Mouse (Mus musculus) kidney, embryonic 14.5 days (tissue): ENCODE results near the gene Sectm1a. TPM values are rescaled to one million over a fixed set of nuclear protein-coding genes. Genes with fewer than 3 reads are reported as not detected.
"Not testable (repeated sequence)": the region's sequence is repeated elsewhere in the genome, so short reads cannot be mapped to it uniquely, and the experiment has no call there.

Experiments
- ATAC-seq: fragments of 200-750 bp; cut with Nextera tagmentation; 2 replicates; pipeline ENCODE4 v1.8.0; 2017; ENCODE audit warnings: moderate number of reproducible peaks, mild to moderate bottlenecking, moderate TSS enrichment, moderate library complexity; ENCODE audit not compliant: low FRiP score, low TSS enrichment
- H3K27ac ChIP-seq: fragments of 300-500 bp; sonication (generic); 2 replicates; pipeline ENCODE4 v1.5.1; 2014; ENCODE audit warnings: low read depth, mild to moderate bottlenecking, low read length, moderate library complexity, mixed read lengths
- H3K27me3 ChIP-seq: fragments of 300-500 bp; sonication (generic); 2 replicates; pipeline ENCODE4 v1.6.1; 2014; ENCODE audit warnings: mild to moderate bottlenecking, low read length; ENCODE audit not compliant: control insufficient read depth, insufficient read depth
- H3K36me3 ChIP-seq: fragments of 300-500 bp; sonication (generic); 2 replicates; pipeline ENCODE4 v1.6.1; 2014; ENCODE audit warnings: low read length, mixed read lengths; ENCODE audit not compliant: control insufficient read depth, insufficient read depth
- H3K4me1 ChIP-seq: fragments of 300-500 bp; sonication (generic); 2 replicates; pipeline ENCODE4 v1.6.1; 2014; ENCODE audit warnings: low read length, mixed read lengths; ENCODE audit not compliant: control insufficient read depth, insufficient read depth
- H3K4me2 ChIP-seq: fragments of 300-500 bp; sonication (generic); replicated peaks from 2 replicates; pipeline ENCODE4 v1.6.1; 2014; ENCODE audit warnings: low read depth, mild to moderate bottlenecking, low read length
- H3K4me3 ChIP-seq: fragments of 300-500 bp; sonication (generic); 2 replicates; pipeline ENCODE4 v1.5.1; 2014; ENCODE audit warnings: mild to moderate bottlenecking, low read length
- H3K9ac ChIP-seq: fragments of 300-500 bp; sonication (generic); 2 replicates; pipeline ENCODE4 v1.6.1; 2014; ENCODE audit warnings: low read depth, mild to moderate bottlenecking, low read length, moderate library complexity
- H3K9me3 ChIP-seq: fragments of 300-500 bp; sonication (generic); 2 replicates; pipeline ENCODE4 v1.6.1; 2016; ENCODE audit warnings: low read length; ENCODE audit not compliant: control insufficient read depth
- WGBS: fragments of 180-500 bp; shearing (Covaris S2); extraction: QIAGEN DNeasy Blood & Tissue Kit; methylation state at CpG from one replicate; pipeline ENCODE4 v1.1.7; 2014; 5-methylcytosine and 5-hydroxymethylcytosine counted together
- polyA plus RNA-seq: library from polyadenylated mRNA; unstranded; fragments of >200 nt; fragmentation: Nextera tagmentation; extraction: Ambion mirVana; gene quantifications from 2 replicates; pipeline ENCODE4 v1.2.1, GENCODE M21; 2014

The Sectm1a gene
- polyA plus RNA-seq, 1 experiment from 2014 or later: 0.22 TPM

DNA sequence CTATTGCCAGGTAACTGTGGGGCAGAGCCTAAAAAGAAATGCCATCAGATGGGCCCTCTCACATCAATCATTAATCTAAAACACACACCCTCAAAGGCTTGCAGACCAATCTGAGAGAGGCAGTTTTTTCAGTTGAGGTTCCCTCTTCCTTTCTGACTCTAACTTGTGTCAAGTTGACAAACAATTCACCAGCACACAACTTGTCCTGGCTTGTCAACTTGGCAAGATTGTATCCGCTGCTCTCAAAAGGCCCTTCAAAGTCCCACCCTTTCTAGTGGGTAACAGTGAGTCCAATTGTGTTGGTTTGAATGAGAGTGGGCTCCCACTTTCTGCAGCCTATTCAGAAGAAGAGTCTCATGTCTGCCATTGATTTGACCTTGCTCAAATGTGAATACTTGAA is 35.7 kb downstream of the Sectm1a start:
- no peak for ATAC-seq
- Histone ChIP-seq H3K9ac (no peak overlapping the region), H3K4me2 (no peak overlapping the region), H3K4me3 (no peak overlapping the region), H3K36me3 (no peaks in the 10 kb centered on the region), H3K9me3 (no peaks in the 10 kb centered on the region), H3K27ac (no peak overlapping the region), H3K27me3 (0 out of 2 replicates have a peak, but pooled peaks cover 4% of the 10 kb centered on the region), H3K4me1 (no peaks in the 10 kb centered on the region)
- 86% methylated on average over 1 of the region's 1 CpGs for WGBS

DNA sequence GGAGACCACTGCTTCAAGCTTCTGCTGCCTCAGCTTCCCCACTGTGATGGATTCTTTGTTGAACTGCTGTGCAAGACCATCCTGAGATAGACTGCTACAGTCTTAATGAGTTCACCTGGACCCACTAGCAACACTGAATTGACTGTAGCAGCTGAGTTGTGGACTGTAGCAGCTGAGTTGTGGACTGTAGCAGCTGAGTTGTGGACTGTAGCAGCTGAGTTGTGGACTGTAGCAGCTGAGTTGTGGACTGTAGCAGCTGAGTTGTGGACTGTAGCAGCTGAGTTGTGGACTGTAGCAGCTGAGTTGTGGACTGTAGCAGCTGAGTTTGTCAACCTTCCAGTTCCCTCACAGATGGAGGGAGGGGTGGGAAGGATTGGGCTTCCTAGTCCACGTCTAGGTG is 38.0 kb downstream of the Sectm1a start:
- not testable (repeated sequence) for H3K9me3 ChIP-seq, H3K27ac ChIP-seq, H3K36me3 ChIP-seq, H3K4me3 ChIP-seq, H3K4me1 ChIP-seq, ATAC-seq, H3K27me3 ChIP-seq, H3K9ac ChIP-seq, H3K4me2 ChIP-seq
- WGBS: 56% methylated on average over 1 of the region's 1 CpGs

DNA sequence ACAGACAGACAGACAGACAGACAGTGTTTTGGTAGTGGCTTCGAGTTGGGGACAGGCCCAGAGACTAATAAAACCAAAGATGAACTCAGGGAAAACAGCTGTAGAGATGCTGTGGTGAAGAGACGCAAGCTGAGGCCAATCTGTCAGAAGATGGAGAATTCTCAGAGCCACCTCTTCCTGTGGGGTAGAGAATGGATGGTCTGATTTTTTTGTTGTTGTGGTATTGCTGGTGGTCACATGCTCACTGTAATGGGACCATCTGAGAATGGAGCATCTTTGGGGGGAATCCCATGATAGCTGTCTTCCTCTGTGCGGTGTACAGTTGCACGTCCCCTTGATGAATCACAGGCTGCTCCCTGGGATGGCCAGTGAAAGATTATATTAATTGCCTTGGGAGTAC is 38.5 kb downstream of the Sectm1a start:
- H3K4me1 ChIP-seq: no peaks in the 10 kb centered on the region

DNA sequence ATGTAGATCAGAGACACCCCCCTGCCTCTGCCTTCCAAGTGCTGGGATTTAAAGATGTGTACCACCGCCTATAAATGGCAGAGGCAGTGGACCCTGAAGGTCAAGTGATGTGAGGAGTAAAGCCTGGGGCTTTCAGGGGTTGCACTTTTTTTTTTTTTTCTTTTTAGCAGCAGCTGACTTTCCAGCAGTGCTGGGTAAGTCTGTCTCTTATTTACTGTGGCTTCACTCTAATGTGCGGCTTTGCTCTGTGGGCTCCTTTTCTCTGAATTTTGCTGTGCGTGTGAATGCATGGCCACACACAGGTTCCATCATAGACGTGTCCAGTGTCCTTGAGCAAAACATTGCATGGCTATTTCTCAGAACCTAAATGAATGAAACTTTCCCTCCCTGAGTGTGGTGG is 39.4 kb downstream of the Sectm1a start:
- Histone ChIP-seq H3K36me3 (no peaks in the 10 kb centered on the region), H3K27me3 (0 out of 2 replicates have a peak, but pooled peaks cover 4% of the 10 kb centered on the region), H3K4me2 (no peak overlapping the region), H3K4me3 (no peak overlapping the region), H3K9me3 (no peaks in the 10 kb centered on the region), H3K27ac (no peak overlapping the region), H3K4me1 (no peaks in the 10 kb centered on the region), H3K9ac (no peak overlapping the region)
- ATAC-seq: no peak
- WGBS: 70% methylated on average over 4 of the region's 4 CpGs

More for the DNA sequence above, 38.5 kb downstream of the Sectm1a start:
- no peak for ATAC-seq
- Histone ChIP-seq H3K36me3 (no peaks in the 10 kb centered on the region), H3K9ac (no peak overlapping the region), H3K27me3 (0 out of 2 replicates have a peak, but pooled peaks cover 4% of the 10 kb centered on the region), H3K9me3 (no peaks in the 10 kb centered on the region), H3K27ac (no peak overlapping the region), H3K4me3 (no peak overlapping the region), H3K4me2 (no peak overlapping the region)
- 73% methylated on average over 4 of the region's 4 CpGs for WGBS

DNA sequence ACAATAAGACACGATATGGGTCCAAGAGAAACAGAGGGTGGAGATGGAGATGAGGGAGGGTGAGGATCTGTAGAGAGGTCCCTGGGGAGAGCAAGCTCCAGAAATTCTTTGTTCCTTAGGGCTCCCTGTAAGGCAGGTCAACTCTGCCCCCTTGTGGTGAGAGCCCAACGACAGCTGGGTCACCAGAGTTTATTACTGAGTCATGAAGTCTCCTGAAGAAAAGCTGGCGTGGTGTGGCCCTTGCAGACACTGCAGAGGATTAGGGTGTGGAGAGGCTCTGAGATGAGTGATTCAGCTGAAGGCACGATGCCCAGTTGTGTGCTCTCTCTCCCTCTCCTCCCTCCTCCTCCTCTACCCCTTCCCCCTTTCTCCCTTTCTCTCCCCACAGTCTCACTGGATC is 39.8 kb downstream of the Sectm1a start:
- Histone ChIP-seq H3K4me3 (no peak overlapping the region), H3K36me3 (no peaks in the 10 kb centered on the region), H3K27me3 (0 out of 2 replicates have a peak, but pooled peaks cover 4% of the 10 kb centered on the region), H3K4me2 (no peak overlapping the region), H3K9me3 (no peaks in the 10 kb centered on the region), H3K9ac (no peak overlapping the region), H3K4me1 (no peaks in the 10 kb centered on the region), H3K27ac (no peak overlapping the region)
- 6% methylated on average over 4 of the region's 4 CpGs for WGBS
- ATAC-seq: peak; percentile 81

DNA sequence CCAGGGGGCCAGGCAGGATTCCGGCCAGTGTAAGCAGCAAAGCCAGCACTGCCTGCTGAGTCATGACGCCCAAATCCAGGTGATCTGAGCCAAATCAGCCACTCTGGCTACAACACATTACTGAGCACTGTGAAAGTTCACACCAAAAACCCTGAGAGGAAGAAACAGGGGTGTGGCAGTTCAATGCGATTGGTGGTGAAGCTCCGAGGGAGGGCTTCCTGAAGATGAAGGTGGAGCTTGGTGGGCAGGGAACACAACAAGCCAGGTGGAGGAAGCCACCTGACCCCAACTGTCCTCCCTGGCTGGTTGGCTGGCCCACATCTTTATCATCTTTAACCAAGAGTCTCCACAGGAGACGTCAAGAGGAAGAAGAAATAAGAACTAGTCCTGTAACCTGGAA is 41.7 kb downstream of the Sectm1a start, which contains the start of gene Cd7:
Gene Cd7 (minus strand): TSS at position 117 of the 400 bp plus-strand sequence.
- Histone ChIP-seq H3K4me1 (no peaks in the 10 kb centered on the region), H3K9ac (no peak within 1 kb of the TSS), H3K4me3 (no peak within 1 kb of the TSS), H3K36me3 (no peaks in the 10 kb centered on the region), H3K27me3 (0 out of 2 replicates have a peak, but pooled peaks cover 4% of the 10 kb centered on the region), H3K9me3 (no peaks in the 10 kb centered on the region), H3K27ac (no peak within 1 kb of the TSS), H3K4me2 (no peak within 1 kb of the TSS)
- no peak for ATAC-seq
- 70% methylated on average over 5 of the region's 5 CpGs for WGBS

DNA sequence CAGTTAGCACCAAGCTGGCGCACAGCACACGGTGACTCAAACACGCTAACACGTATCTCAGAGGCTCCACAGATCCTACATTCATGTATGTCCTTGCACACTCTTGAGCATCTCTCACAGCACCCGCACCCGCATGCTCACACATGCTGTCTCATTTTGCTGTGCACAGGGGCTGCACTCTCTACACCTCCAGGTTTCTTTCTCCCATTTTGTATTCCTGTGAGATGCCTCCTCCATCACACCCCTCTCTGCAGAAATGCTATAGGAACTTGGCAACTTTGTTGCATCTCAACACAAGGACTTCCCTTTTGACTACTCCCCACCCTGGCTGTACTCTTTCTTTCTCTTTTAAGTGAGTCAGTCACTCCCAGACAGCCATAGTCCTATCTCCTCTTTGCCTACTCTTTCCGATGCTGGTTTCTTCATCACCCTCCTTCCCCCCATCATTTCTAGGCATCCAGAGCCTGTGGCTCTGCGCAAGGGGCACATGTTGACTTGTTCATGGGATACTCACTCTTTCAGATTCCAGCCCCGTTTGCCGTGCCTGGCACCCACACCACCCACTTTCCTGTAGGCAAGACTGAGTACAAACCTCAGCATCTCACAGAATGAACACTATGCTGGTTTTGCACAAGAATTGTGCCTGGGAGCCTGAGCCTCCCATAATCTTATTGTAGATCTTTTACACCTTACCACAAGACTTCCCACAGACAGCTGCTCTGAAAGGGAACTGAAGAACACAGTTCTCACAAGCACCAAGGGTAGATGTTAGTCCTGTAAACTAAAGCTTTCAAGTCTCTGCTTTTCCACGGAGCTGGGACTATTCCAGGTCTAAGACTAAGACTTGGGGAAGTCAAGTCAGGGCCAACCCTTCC is 42.4 kb downstream of the Sectm1a start:
- no peaks in the 10 kb centered on the region for H3K27me3 ChIP-seq
- no peaks in the 10 kb centered on the region for H3K36me3 ChIP-seq
- whole genome bisulfite sequencing: 89% methylated on average over 11 of the region's 11 CpGs

DNA sequence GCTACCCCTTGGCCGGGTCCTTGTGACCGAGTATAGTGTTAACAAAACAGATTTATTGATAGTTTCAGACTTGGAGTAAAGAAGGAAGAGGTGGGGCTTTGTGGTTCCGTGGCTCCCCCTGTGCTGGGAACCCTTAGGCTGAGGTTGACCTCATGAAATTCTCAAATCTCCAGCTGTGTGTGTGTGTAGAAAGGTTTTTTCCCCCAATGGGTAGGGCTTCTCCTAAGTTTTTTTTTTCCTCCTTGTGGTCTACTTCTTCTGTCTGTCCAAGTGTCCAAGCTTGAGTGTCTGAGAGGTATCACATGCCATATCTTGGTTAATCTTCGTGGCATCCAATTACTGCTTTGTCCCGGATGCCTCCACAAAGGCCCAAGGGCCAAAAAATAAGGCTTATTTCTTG is 47.9 kb downstream of the Sectm1a start:
- Histone ChIP-seq H3K9ac (no peak overlapping the region), H3K9me3 (no peaks in the 10 kb centered on the region), H3K27ac (no peak overlapping the region), H3K4me2 (no peak overlapping the region), H3K4me3 (no peak overlapping the region), H3K4me1 (no peaks in the 10 kb centered on the region), H3K36me3 (no peaks in the 10 kb centered on the region), H3K27me3 (no peaks in the 10 kb centered on the region)
- no peak for ATAC-seq
- WGBS: 67% methylated on average over 5 of the region's 5 CpGs

More for the DNA sequence above, 42.4 kb downstream of the Sectm1a start:
- Histone ChIP-seq H3K9ac (no peak overlapping the region), H3K9me3 (no peaks in the 10 kb centered on the region), H3K4me1 (no peaks in the 10 kb centered on the region), H3K4me3 (no peak overlapping the region), H3K27ac (no peak overlapping the region), H3K4me2 (no peak overlapping the region)
- ATAC-seq: no peak

DNA sequence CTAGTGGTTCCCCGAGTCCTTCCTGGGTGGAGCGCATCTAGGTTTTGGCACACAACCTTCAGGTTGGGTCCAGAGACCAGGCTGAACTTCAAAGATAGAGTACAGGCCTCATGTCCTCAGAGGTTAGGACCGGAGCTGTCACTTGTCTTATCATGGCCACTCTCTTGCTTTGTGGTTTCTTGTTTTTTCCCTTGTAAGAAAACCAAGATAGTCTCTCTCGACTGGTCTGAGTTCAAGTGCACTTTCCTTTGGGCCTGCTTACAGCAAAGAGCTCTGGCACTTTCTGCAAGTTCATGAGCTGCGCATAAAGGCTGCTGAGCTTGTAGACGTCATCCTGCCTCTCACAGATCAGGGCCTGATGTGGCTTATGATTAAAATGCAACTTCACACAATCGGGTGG is 53.8 kb downstream of the Sectm1a start:
- Histone ChIP-seq H3K9me3 (no peaks in the 10 kb centered on the region), H3K4me2 (no peak overlapping the region), H3K4me1 (no peaks in the 10 kb centered on the region), H3K36me3 (no peaks in the 10 kb centered on the region), H3K27me3 (no peaks in the 10 kb centered on the region), H3K27ac (no peak overlapping the region), H3K9ac (no peak overlapping the region), H3K4me3 (no peak overlapping the region)
- ATAC-seq: no peak
- 87% methylated on average over 7 of the region's 7 CpGs for WGBS
